Mouse (Mus musculus): ENCODE data around the gene Gstt1. TPM values are rescaled to one million over a fixed set of nuclear protein-coding genes. Genes with fewer than 3 reads are reported as not detected.
"Not testable (repeated sequence)": the region's sequence is repeated elsewhere in the genome, so short reads cannot be mapped to it uniquely, and the experiment has no call there.

Gene Gstt1
- total RNA-seq (2014; rRNA removed) (19.2 and 22.8 TPM in 2 replicates), polyA plus RNA-seq (2015; fragmentation: Nextera tagmentation; extraction: Ambion mirVana) (18.6 and 21.3 TPM in 2 replicates)

DNA sequence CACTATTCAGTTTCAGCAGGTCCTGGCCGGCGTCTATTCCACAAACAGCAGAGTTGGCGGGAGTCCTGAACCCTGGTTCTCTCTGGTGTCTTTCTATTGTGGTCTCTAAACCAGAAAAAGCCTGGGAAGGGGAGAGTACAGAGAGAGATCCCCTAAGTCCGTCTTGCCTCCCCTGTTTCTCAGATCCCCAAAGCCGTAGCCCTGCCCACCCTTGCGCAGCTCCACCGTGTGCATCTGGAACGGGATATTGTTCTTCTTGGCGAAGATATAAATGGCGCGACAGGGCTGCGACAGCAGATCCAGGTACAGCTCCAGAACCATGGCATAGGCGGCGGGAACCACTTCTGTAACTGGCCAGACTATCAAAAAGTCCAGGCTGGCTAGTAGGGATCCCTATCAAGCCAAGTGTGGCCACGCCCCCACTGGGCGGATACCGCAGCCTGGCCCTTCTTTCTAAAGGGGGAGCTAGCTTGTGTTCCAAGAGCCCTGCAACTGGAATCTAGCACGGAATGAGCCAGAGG, at the start of gene Gstt1:
TSS of gene Gstt1 (minus strand) at position 409 of the 521 bp plus-strand sequence.
- Histone ChIP-seq H3K27me3 (ENCODE audit: insufficient read depth, low read length) (no peaks in the 10 kb centered on the region), H3K4me3 (ENCODE audit: low read depth, low read length) (peak within 1 kb of the TSS; percentile 40), H3K9me3 (ENCODE audit: low read length) (no peaks in the 10 kb centered on the region), H3K27ac (ENCODE audit: low read depth, low read length) (peak within 1 kb of the TSS; percentile 45), H3K4me2 (ENCODE audit: low read depth) (peak within 1 kb of the TSS; percentile 65), H3K9ac (peak within 1 kb of the TSS; percentile 51), H3K36me3 (ENCODE audit: insufficient read depth) (no peaks in the 10 kb centered on the region), H3K4me1 (ENCODE audit: insufficient read depth) (0 out of 2 replicates have a peak, but pooled peaks cover 9% of the 10 kb centered on the region)
- ATAC-seq (peak; percentile 58), DNase-seq (peak; percentile 40)
- 1% methylated on average over 18 of the region's 18 CpGs for WGBS
- TF ChIP-seq CTCF (IDR thresholded peaks at IDR 0.05; ENCODE audit: low read depth): peak; percentile 9; the same call in 1 of the 2 replicates

GRCm38 (mm10) chr10:75845306-75845930, 47.0 kb upstream of the Gstt1 start:
- Histone ChIP-seq H3K27me3 (ENCODE audit: insufficient read depth, low read length) (no peaks in the 10 kb centered on the region), H3K9me3 (ENCODE audit: low read length) (no peaks in the 10 kb centered on the region), H3K9ac (no peak overlapping the region), H3K4me3 (ENCODE audit: low read depth, low read length) (no peak overlapping the region), H3K36me3 (ENCODE audit: insufficient read depth) (no peaks in the 10 kb centered on the region), H3K4me2 (ENCODE audit: low read depth) (no peak overlapping the region), H3K27ac (ENCODE audit: low read depth, low read length) (no peak overlapping the region), H3K4me1 (ENCODE audit: insufficient read depth) (peaks cover 4% of the 10 kb centered on the region; the same call in 1 of the 2 replicates)
- no peak for DNase-seq
- no peak for ATAC-seq
- 87% methylated on average over 6 of the region's 6 CpGs for WGBS
- TF ChIP-seq CTCF (IDR thresholded peaks at IDR 0.05; ENCODE audit: low read depth): no peak

GRCm38 (mm10) chr10:75844800-75845199, 46.4 kb upstream of the Gstt1 start:
- DNase-seq (no peak), ATAC-seq (no peak)
- H3K27ac ChIP-seq (ENCODE audit: low read depth, low read length): no peak overlapping the region
- H3K4me2 ChIP-seq (ENCODE audit: low read depth): no peak overlapping the region
- H3K36me3 ChIP-seq (ENCODE audit: insufficient read depth): no peaks in the 10 kb centered on the region
- 28% methylated on average over 1 of the region's 1 CpGs for WGBS
- H3K9me3 ChIP-seq (ENCODE audit: low read length): no peaks in the 10 kb centered on the region
- no peak overlapping the region for H3K4me3 ChIP-seq (ENCODE audit: low read depth, low read length)
- H3K9ac ChIP-seq: no peak overlapping the region
- peaks cover 4% of the 10 kb centered on the region; the same call in 1 of the 2 replicates for H3K4me1 ChIP-seq (ENCODE audit: insufficient read depth)
- TF ChIP-seq CTCF (IDR thresholded peaks at IDR 0.05; ENCODE audit: low read depth): no peak
- no peaks in the 10 kb centered on the region for H3K27me3 ChIP-seq (ENCODE audit: insufficient read depth, low read length)

- H3K4me3 ChIP-seq (ENCODE audit: low read depth, low read length); H3K36me3 ChIP-seq (ENCODE audit: insufficient read depth); DNase-seq; H3K4me1 ChIP-seq (ENCODE audit: insufficient read depth); ATAC-seq; H3K9me3 ChIP-seq (ENCODE audit: low read length); H3K4me2 ChIP-seq (ENCODE audit: low read depth); H3K27me3 ChIP-seq (ENCODE audit: insufficient read depth, low read length); H3K9ac ChIP-seq; H3K27ac ChIP-seq (ENCODE audit: low read depth, low read length): not testable (repeated sequence)
- 85% methylated on average over 6 of the region's 6 CpGs for WGBS
These were observed 45.5 kb upstream of the Gstt1 start for GRCm38 (mm10) chr10:75843898-75844297.

DNA sequence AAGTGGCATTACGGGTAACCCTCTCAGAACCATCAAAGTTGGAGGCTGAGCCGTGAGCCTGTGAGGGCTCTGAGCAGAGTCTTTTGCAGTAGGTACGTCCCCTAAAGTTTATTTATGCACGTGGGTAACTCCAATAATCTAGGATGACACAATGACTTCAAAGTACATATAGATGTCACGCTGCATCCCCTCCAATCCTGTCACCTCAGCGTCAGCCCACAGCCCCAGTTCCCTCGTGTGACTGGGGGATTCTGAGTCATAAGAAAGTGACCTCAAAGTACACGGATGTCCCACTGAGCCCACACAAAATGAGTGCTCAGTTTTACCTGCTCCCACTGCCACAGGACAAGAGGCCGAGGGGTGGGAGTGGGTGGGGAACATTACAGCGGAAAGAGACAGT, 40.7 kb upstream of the Gstt1 start:
- H3K27ac ChIP-seq (ENCODE audit: low read depth, low read length): no peak overlapping the region
- peaks cover 9% of the 10 kb centered on the region for H3K27me3 ChIP-seq (ENCODE audit: insufficient read depth, low read length)
- no peak overlapping the region for H3K4me2 ChIP-seq (ENCODE audit: low read depth)
- DNase-seq (no peak), ATAC-seq (no peak)
- no peak overlapping the region for H3K4me3 ChIP-seq (ENCODE audit: low read depth, low read length)
- WGBS: 88% methylated on average over 10 of the region's 10 CpGs
- H3K36me3 ChIP-seq (ENCODE audit: insufficient read depth): no peaks in the 10 kb centered on the region
- H3K9ac ChIP-seq: no peak overlapping the region
- peaks cover 17% of the 10 kb centered on the region for H3K4me1 ChIP-seq (ENCODE audit: insufficient read depth)
- H3K9me3 ChIP-seq (ENCODE audit: low read length): no peaks in the 10 kb centered on the region
- no peak for TF ChIP-seq CTCF (IDR thresholded peaks at IDR 0.05; ENCODE audit: low read depth)

DNA sequence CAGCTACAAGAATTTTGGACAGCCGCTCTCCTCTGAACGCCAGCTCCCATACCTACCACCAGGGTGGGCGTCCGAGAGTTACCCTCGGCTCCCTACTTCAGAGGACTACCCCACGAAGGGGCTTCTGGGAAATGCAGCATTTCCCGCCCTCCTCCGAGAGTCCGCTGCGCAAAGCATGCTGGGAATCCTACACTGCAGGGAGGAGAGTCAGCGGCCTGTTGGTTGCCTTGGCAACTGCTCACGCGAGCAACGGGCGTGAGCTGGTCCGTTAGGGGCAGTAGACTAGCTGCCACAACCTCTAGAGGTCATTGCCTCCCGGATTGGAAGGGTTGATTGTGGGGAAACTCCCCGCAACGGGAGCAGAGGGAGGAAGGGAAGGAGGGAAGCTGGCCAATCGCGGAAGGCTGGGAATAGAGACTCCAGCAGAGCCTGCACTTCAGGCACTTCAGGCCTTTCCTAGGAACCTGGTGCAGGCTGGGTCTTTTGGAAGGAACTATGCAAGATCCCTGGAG, 38.9 kb upstream of the Gstt1 start, which contains the start of gene Gstt2:
TSS of gene Gstt2 (minus strand) at position 177 of the 512 bp plus-strand sequence.
- Histone ChIP-seq H3K36me3 (ENCODE audit: insufficient read depth) (no peaks in the 10 kb centered on the region), H3K9ac (peak within 1 kb of the TSS; percentile 63), H3K4me3 (ENCODE audit: low read depth, low read length) (peak within 1 kb of the TSS; percentile 48), H3K27me3 (ENCODE audit: insufficient read depth, low read length) (peaks cover 23% of the 10 kb centered on the region), H3K4me2 (ENCODE audit: low read depth) (peak within 1 kb of the TSS; percentile 69), H3K4me1 (ENCODE audit: insufficient read depth) (peaks cover 20% of the 10 kb centered on the region), H3K9me3 (ENCODE audit: low read length) (no peaks in the 10 kb centered on the region), H3K27ac (ENCODE audit: low read depth, low read length) (peak within 1 kb of the TSS; percentile 86)
- DNase-seq (peak; percentile 95), ATAC-seq (peak; percentile 90)
- 1% methylated on average over 21 of the region's 21 CpGs for WGBS
- peak; percentile 60 for TF ChIP-seq CTCF (IDR thresholded peaks at IDR 0.05; ENCODE audit: low read depth)

Data from forebrain, postnatal 0 days (tissue).